Mouse (Mus musculus) bone marrow, adult 2 months (tissue): ENCODE data around the gene Ufsp1. TPM values are rescaled to one million over a fixed set of nuclear protein-coding genes. Genes with fewer than 3 reads are reported as not detected.

ENCODE experiments used
- H3K27ac ChIP-seq: fragments of 200-500 bp; 2 replicates; pipeline ENCODE4 v1.5.1; 2012; ENCODE audit warnings: low read depth, mild to moderate bottlenecking, control low read depth, inconsistent platforms, low read length; ENCODE audit not compliant: control insufficient read depth, poor library complexity, insufficient read depth
- H3K4me1 ChIP-seq: fragments of 200-500 bp; 2 replicates; pipeline ENCODE4 v1.6.1; 2011; ENCODE audit warnings: low read length; ENCODE audit not compliant: control insufficient read depth, insufficient read depth
- H3K4me3 ChIP-seq: fragments of 200-500 bp; replicated peaks from 2 replicates; pipeline ENCODE3; 2011; ENCODE audit warnings: mild to moderate bottlenecking, low read depth, low read length, control low read depth; ENCODE audit not compliant: control insufficient read depth
- CTCF ChIP-seq: fragments of 200-500 bp; IDR thresholded peaks from 2 replicates; pipeline ENCODE4 v1.5.1; 2011; ENCODE audit warnings: low read length, control low read depth; ENCODE audit not compliant: control insufficient read depth, insufficient read depth
- POLR2A ChIP-seq: fragments of 200-500 bp; IDR thresholded peaks from 2 replicates; pipeline ENCODE4 v1.6.1; 2011; ENCODE audit warnings: low read depth, mild to moderate bottlenecking, control low read depth, low read length, borderline replicate concordance; ENCODE audit not compliant: control insufficient read depth
- WGBS: fragments of 180-500 bp; shearing (Covaris S2); methylation state at CpG from one replicate; pipeline ENCODE4 v1.1.7; 2018; 5-methylcytosine and 5-hydroxymethylcytosine counted together
- polyA plus RNA-seq: library from polyadenylated mRNA; stranded (reverse); fragments of >200 nt; gene quantifications from 2 replicates; pipeline ENCODE4 v1.2.4, GENCODE M21; 2011; ENCODE audit warnings: low replicate concordance; ENCODE audit not compliant: missing spikeins, insufficient read depth, insufficient read length

Gene Ufsp1
- polyA plus RNA-seq, 1 experiment: 131 TPM

DNA sequence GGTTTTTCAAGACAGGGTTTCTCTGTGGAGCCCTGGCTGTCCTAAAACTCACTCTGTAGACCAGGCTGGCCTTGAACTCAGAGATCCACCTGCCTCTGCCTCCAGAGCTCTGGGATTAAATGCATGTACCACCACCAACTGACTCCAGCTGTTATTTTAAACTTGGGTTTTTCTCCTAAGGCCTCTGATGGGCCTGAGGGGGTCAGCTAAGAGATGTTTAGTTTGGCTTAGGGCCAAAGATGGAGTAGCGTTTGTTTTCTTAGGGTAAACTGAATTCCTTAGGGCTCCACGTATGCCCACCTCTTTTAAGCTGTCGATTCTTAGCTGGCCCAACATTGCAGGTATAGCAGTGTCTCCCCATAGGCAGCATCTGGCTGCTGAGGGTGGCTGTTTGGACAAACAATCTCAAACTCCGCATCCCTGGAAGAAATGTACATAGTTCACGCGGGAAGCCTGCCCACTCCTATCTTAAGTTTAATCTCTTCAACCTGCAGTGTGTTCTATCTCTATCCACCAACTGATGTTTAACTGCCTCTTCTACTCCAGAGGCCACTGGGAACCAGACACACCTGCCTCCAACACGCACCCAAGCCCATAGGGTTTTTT is 48.1 kb downstream of the Ufsp1 start:
- H3K4me3 ChIP-seq: no peak overlapping the region
- 78% methylated on average over 7 of the region's 7 CpGs for WGBS
- TF ChIP-seq POLR2A (no peak), CTCF (no peak)
- H3K27ac ChIP-seq: no peak overlapping the region
- peaks cover 3% of the 10 kb centered on the region; the same call in 1 of the 2 replicates for H3K4me1 ChIP-seq

- no peak overlapping the region for H3K4me3 ChIP-seq
- WGBS: 89% methylated on average over 5 of the region's 5 CpGs
- peaks cover 3% of the 10 kb centered on the region; the same call in 1 of the 2 replicates for H3K4me1 ChIP-seq
- TF ChIP-seq POLR2A: no peak
- TF ChIP-seq CTCF: no peak
- no peak overlapping the region for H3K27ac ChIP-seq
Measured at GRCm38 (mm10) chr5:137343412-137343811, 49.0 kb downstream of the Ufsp1 start.

DNA sequence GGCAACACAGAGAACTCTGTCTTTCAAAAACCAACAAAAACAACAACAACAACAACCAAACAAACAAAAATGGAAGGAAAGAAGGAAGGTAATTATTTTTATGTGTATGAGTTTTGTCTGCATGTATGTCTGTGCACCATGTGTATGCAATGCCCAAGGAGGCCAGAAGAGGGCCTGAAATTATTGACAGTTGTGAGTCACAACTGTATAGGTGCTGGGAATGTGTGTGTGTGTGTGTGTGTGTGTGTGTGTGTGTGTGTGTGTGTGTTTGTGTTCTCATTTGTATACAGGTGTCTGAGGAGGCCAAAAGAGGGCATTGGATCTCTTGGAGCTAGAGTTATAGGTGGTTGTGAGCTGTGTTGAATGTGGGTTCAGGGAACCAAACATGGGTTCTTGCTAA is 49.4 kb downstream of the Ufsp1 start:
- Histone ChIP-seq H3K4me3 (no peak overlapping the region), H3K27ac (no peak overlapping the region), H3K4me1 (peaks cover 3% of the 10 kb centered on the region; the same call in 1 of the 2 replicates)
- TF ChIP-seq CTCF (no peak), POLR2A (no peak)

Other genes with a start within 250 kb of the Ufsp1 start
- gene Ap1s1, start 248.5 kb upstream of the Ufsp1 start, polyA plus RNA-seq: 45.8 and 71.9 TPM in 2 replicates
- gene Serpine1, start 222.4 kb upstream of the Ufsp1 start, polyA plus RNA-seq: 0.95 and 3.1 TPM in 2 replicates
- gene Trim56, start 178.4 kb upstream of the Ufsp1 start, polyA plus RNA-seq: 25.2 and 31.3 TPM in 2 replicates
- not detected in 2 replicates for gene Muc3, start 145.3 kb upstream of the Ufsp1 start, polyA plus RNA-seq
- gene Muc3a, start 82.2 kb upstream of the Ufsp1 start, polyA plus RNA-seq: 6.0 and 9.9 TPM in 2 replicates
- gene Ache, start 7.1 kb upstream of the Ufsp1 start, polyA plus RNA-seq: 115 and 217 TPM in 2 replicates
- gene Srrt, start 13.0 kb downstream of the Ufsp1 start, polyA plus RNA-seq: 304 and 461 TPM in 2 replicates
- gene Trip6, start 19.8 kb downstream of the Ufsp1 start, polyA plus RNA-seq: 9.0 and 15.5 TPM in 2 replicates
- 10.9 and 14.4 TPM in 2 replicates for gene Slc12a9, start 39.0 kb downstream of the Ufsp1 start, polyA plus RNA-seq
- gene Ephb4, start 55.5 kb downstream of the Ufsp1 start, polyA plus RNA-seq: 3.1 and 4.5 TPM in 2 replicates
- not detected in 2 replicates for gene Zan, start 182.4 kb downstream of the Ufsp1 start, polyA plus RNA-seq
- 22.1 and 32.2 TPM in 2 replicates for gene Pop7, start 207.9 kb downstream of the Ufsp1 start, polyA plus RNA-seq
- 57.6 and 80.1 TPM in 2 replicates for gene Gigyf1, start 223.9 kb downstream of the Ufsp1 start, polyA plus RNA-seq
- gene Epo, start 238.6 kb downstream of the Ufsp1 start, polyA plus RNA-seq: not detected in 2 replicates
- gene Gnb2, start 238.9 kb downstream of the Ufsp1 start, polyA plus RNA-seq: 294 and 476 TPM in 2 replicates